ENCODE assay signal across 8 mouse cellular contexts in genomic region chr6:87009692-87010328, GRCm38 (mm10). TPM values are rescaled to one million over a fixed set of nuclear protein-coding genes. Genes with fewer than 3 reads are reported as not detected.
A peak's percentile ranks its signal among the peaks of the same experiment; 100 is the strongest.
DNase-seq lines count a peak whose midpoint lies in the region; ATAC-seq and TF ChIP-seq lines count a peak whose summit lies in the region.

No protein-coding gene starts in this region.

- TF ChIP-seq RAD21 in CH12.LX (IDR thresholded peaks at IDR 0.05; ENCODE audit: low read depth, low read length) = no peak

- H3K4me3 ChIP-seq in CH12.LX (replicated peaks in 1 of 3; ENCODE audit: low read depth in 2 of 3, low read length in 2 of 3, poor library complexity in 1 of 3) = peak overlapping the region; percentile 83 to 100 (median 100)
- H3K4me3 ChIP-seq in forebrain, embryonic 11.5 days (ENCODE audit: low read depth, low read length) = peak overlapping the region; percentile 80
- H3K4me3 ChIP-seq in heart, embryonic 16.5 days (ENCODE audit: low read length) = peak overlapping the region; percentile 74
- peak overlapping the region; percentile 88 for H3K4me3 ChIP-seq in liver, embryonic 15.5 days (replicated peaks)
- H3K4me3 ChIP-seq in neural tube, embryonic 12.5 days = peak overlapping the region; percentile 81

- H3K4me2 ChIP-seq in CH12.LX (ENCODE audit: insufficient read depth, low read depth, poor library complexity, severe bottlenecking) = peak overlapping the region; percentile 71
- peak overlapping the region; percentile 68 for H3K4me2 ChIP-seq in forebrain, embryonic 11.5 days (ENCODE audit: low read depth, low read length, severe bottlenecking)
- H3K4me2 ChIP-seq in heart, embryonic 16.5 days (ENCODE audit: low read depth, low read length) = peak overlapping the region; percentile 61
- H3K4me2 ChIP-seq in liver, embryonic 15.5 days = peak overlapping the region; percentile 86
- H3K4me2 ChIP-seq in neural tube, embryonic 12.5 days (replicated peaks) = peak overlapping the region; percentile 67

- H3K36me3 ChIP-seq in CH12.LX (replicated peaks in 1 of 2; ENCODE audit: control insufficient read depth in 1 of 2, insufficient read depth in 1 of 2, low read length in 1 of 2) = peaks cover 14 to 28% of the 10 kb centered on the region in 2 experiments
- H3K36me3 ChIP-seq in forebrain, embryonic 11.5 days (ENCODE audit: control insufficient read depth, insufficient read depth, low read length) = no peaks in the 10 kb centered on the region
- peaks cover 9% of the 10 kb centered on the region for H3K36me3 ChIP-seq in heart, embryonic 16.5 days (ENCODE audit: control insufficient read depth, insufficient read depth)
- H3K36me3 ChIP-seq in liver, embryonic 15.5 days (replicated peaks) = peaks cover 16% of the 10 kb centered on the region
- H3K36me3 ChIP-seq in neural tube, embryonic 12.5 days = peaks cover 6% of the 10 kb centered on the region; the same call in 1 of the 2 replicates

- peak; percentile 96 for ATAC-seq in forebrain, embryonic 11.5 days (replicated peaks; ENCODE audit: low FRiP score)
- peak; percentile 94 for ATAC-seq in heart, embryonic 16.5 days (replicated peaks; ENCODE audit: extremely low read depth, insufficient read depth, low FRiP score)
- ATAC-seq in liver, embryonic 15.5 days (ENCODE audit: insufficient read depth) = peak; percentile 96
- peak; percentile 95 for ATAC-seq in neural tube, embryonic 12.5 days (ENCODE audit: low FRiP score, low read depth)

- WGBS in forebrain, embryonic 11.5 days = under 1% methylated on average over 36 of the region's 36 CpGs
- under 1% methylated on average over 36 of the region's 36 CpGs for WGBS in heart, embryonic 16.5 days
- WGBS in liver, embryonic 15.5 days (ENCODE audit: insufficient replicate concordance) = 0% methylated on average over 36 of the region's 36 CpGs
- under 1% methylated on average over 36 of the region's 36 CpGs for WGBS in neural tube, embryonic 12.5 days

- H3K27ac ChIP-seq in CH12.LX (ENCODE audit: insufficient read depth, low read depth) = peak overlapping the region; percentile 73
- H3K27ac ChIP-seq in forebrain, embryonic 11.5 days (ENCODE audit: low read depth, low read length) = peak overlapping the region; percentile 58; the same call in 1 of the 2 replicates
- peak overlapping the region; percentile 86 for H3K27ac ChIP-seq in heart, embryonic 16.5 days (ENCODE audit: low read length)
- H3K27ac ChIP-seq in liver, embryonic 15.5 days (replicated peaks) = peak overlapping the region; percentile 88
- H3K27ac ChIP-seq in neural tube, embryonic 12.5 days = peak overlapping the region; percentile 57; the same call in 1 of the 2 replicates

- no peaks in the 10 kb centered on the region for H3K9me3 ChIP-seq in CH12.LX (replicated peaks; ENCODE audit: low read length)
- H3K9me3 ChIP-seq in forebrain, embryonic 11.5 days (ENCODE audit: control insufficient read depth, low read length) = no peaks in the 10 kb centered on the region
- H3K9me3 ChIP-seq in heart, embryonic 16.5 days (replicated peaks; ENCODE audit: control insufficient read depth, low read length) = no peaks in the 10 kb centered on the region
- H3K9me3 ChIP-seq in liver, embryonic 15.5 days (replicated peaks) = no peaks in the 10 kb centered on the region
- H3K9me3 ChIP-seq in neural tube, embryonic 12.5 days = no peaks in the 10 kb centered on the region

- peak; percentile 96 for DNase-seq in CH12.LX (ENCODE audit: extremely low read depth)
- DNase-seq in c-Kit-positive CD71-positive TER-119-negative erythroid progenitor cells, embryonic 14.5 days (ENCODE audit: low read depth) = peak; percentile 90
- DNase-seq in forebrain, embryonic 11.5 days (ENCODE audit: low spot score) = peak; percentile 97
- peak; percentile 96 to 98 for DNase-seq in kidney, postnatal 36 days
- peak; percentile 91 for DNase-seq in telencephalon, adult 2 months (ENCODE audit: low read depth, low spot score)

- in situ Hi-C loops in CH12.LX (cut with MboI; ENCODE audit: low pct_ligation_motif_present, low pct_unique_long_range_greater_than_20kb, low sequenced_read_pairs) = loop anchor here (10.0 kb wide), 1 partner anchor 195 kb away; no protein-coding TSS in a partner anchor

- H3K79me2 ChIP-seq in CH12.LX (replicated peaks; ENCODE audit: control insufficient read depth, extremely low read depth, insufficient read depth, poor library complexity, severe bottlenecking) = peaks cover 3% of the 10 kb centered on the region; the same call in 1 of the 2 replicates

- TF ChIP-seq POLR2A in CH12.LX (IDR thresholded peaks at IDR 0.05; ENCODE audit: low read depth, low read length) = peak; percentile 96

- TF ChIP-seq CTCF in CH12.LX (conservative IDR thresholded peaks at IDR 0.05 in 1 of 2, IDR thresholded peaks at IDR 0.05 in 1 of 2; ENCODE audit: low read depth in 2 of 2, low read length in 2 of 2) = no peak

- dilution Hi-C loops in CH12.LX (cut with MboI; ENCODE audit: extremely low pct_ligation_motif_present, extremely low pct_unique_long_range_greater_than_20kb, low sequenced_read_pairs) = no loop called here

- peaks cover 7 to 29% of the 10 kb centered on the region in 2 experiments; a peak in 3 of 4 replicates for H3K4me1 ChIP-seq in CH12.LX (ENCODE audit: control insufficient read depth in 1 of 2, insufficient read depth in 2 of 2)
- peaks cover 5% of the 10 kb centered on the region; the same call in 1 of the 2 replicates for H3K4me1 ChIP-seq in forebrain, embryonic 11.5 days (replicated peaks; ENCODE audit: control insufficient read depth, insufficient read depth, low read length)
- H3K4me1 ChIP-seq in heart, embryonic 16.5 days (ENCODE audit: control insufficient read depth, insufficient read depth, low read length) = peaks cover 8% of the 10 kb centered on the region
- H3K4me1 ChIP-seq in liver, embryonic 15.5 days (replicated peaks) = peaks cover 29% of the 10 kb centered on the region
- H3K4me1 ChIP-seq in neural tube, embryonic 12.5 days = peaks cover 7% of the 10 kb centered on the region

- H3K27me3 ChIP-seq in CH12.LX (replicated peaks) = no peaks in the 10 kb centered on the region
- no peaks in the 10 kb centered on the region for H3K27me3 ChIP-seq in forebrain, embryonic 11.5 days (ENCODE audit: control insufficient read depth, insufficient read depth, low read length)
- no peaks in the 10 kb centered on the region for H3K27me3 ChIP-seq in heart, embryonic 16.5 days (ENCODE audit: control insufficient read depth, insufficient read depth, low read length)
- no peaks in the 10 kb centered on the region for H3K27me3 ChIP-seq in liver, embryonic 15.5 days
- H3K27me3 ChIP-seq in neural tube, embryonic 12.5 days (replicated peaks) = no peaks in the 10 kb centered on the region

- H3K9ac ChIP-seq in CH12.LX (ENCODE audit: insufficient read depth, low read depth) = peak overlapping the region; percentile 98
- H3K9ac ChIP-seq in forebrain, embryonic 11.5 days (ENCODE audit: low read length) = peak overlapping the region; percentile 91
- H3K9ac ChIP-seq in heart, embryonic 16.5 days (ENCODE audit: low read length) = peak overlapping the region; percentile 91
- H3K9ac ChIP-seq in liver, embryonic 15.5 days = peak overlapping the region; percentile 91
- peak overlapping the region; percentile 91 for H3K9ac ChIP-seq in neural tube, embryonic 12.5 days

- no peak for TF ChIP-seq EP300 in CH12.LX (IDR thresholded peaks at IDR 0.05; ENCODE audit: low read length)

TF ChIP-seq in CH12.LX, 34 proteins besides CTCF, POLR2A, EP300 and RAD21:
- peak; percentile 93 for TF ChIP-seq NELFE (IDR thresholded peaks at IDR 0.05; ENCODE audit: low read depth, low read length)
- no peak for TF ChIP-seq USF2 (conservative IDR thresholded peaks at IDR 0.05; ENCODE audit: low read depth, low read length)
- TF ChIP-seq NRF1 (IDR thresholded peaks at IDR 0.05; ENCODE audit: low read depth, low read length) = peak; percentile 94
- peak; percentile 63 for TF ChIP-seq MXI1 (IDR thresholded peaks at IDR 0.05; ENCODE audit: low read depth, low read length)
- peak; percentile 72 for TF ChIP-seq ELF1 (IDR thresholded peaks at IDR 0.05; ENCODE audit: low read depth, low read length)
- TF ChIP-seq TBP (conservative IDR thresholded peaks at IDR 0.05; ENCODE audit: low read depth, low read length) = peak; percentile 81; the same call in 1 of the 2 replicates
- peak; percentile 89 for TF ChIP-seq ZMIZ1 (IDR thresholded peaks at IDR 0.05; ENCODE audit: low read depth, low read length)
- peak; percentile 65 for TF ChIP-seq HCFC1 (IDR thresholded peaks at IDR 0.05; ENCODE audit: low read depth, low read length)
- TF ChIP-seq ZNF384 (IDR thresholded peaks at IDR 0.05; ENCODE audit: low read depth, low read length) = peak; percentile 73
- TF ChIP-seq JUN (IDR thresholded peaks at IDR 0.05; ENCODE audit: insufficient read depth, low read depth, low read length) = no peak
- no peak for TF ChIP-seq CHD1 (IDR thresholded peaks at IDR 0.05; ENCODE audit: low read depth, low read length)
- peak; percentile 89 for TF ChIP-seq TCF12 (IDR thresholded peaks at IDR 0.05; ENCODE audit: low read depth, low read length)
- no peak for TF ChIP-seq JUND (conservative IDR thresholded peaks at IDR 0.05; ENCODE audit: low read depth, low read length)
- peak; percentile 60; the same call in 1 of the 2 replicates for TF ChIP-seq SIN3A (IDR thresholded peaks at IDR 0.05; ENCODE audit: low read length)
- TF ChIP-seq IRF4 (IDR thresholded peaks at IDR 0.05; ENCODE audit: low read depth, low read length) = peak; percentile 6; the same call in 1 of the 2 replicates

RNA-seq across cellular contexts. Expression of gene Nfu1, which starts 0.8 kb away (rescaled TPM):
- total RNA-seq in CH12.LX (2012; rRNA removed) = 93.8 and 109 TPM in 2 replicates
- total RNA-seq in CH12.LX (2014; rRNA removed) = 148 and 195 TPM in 2 replicates
- polyA plus RNA-seq in CH12.LX (2012; ENCODE audit: insufficient read length, low read depth) = 133 and 146 TPM in 2 replicates
- polyA plus RNA-seq in forebrain, embryonic 11.5 days (2014; fragmentation: Nextera tagmentation; extraction: Ambion mirVana) = 88.8 and 92.4 TPM in 2 replicates
- 97.3 and 98.5 TPM in 2 replicates for polyA plus RNA-seq in heart, embryonic 16.5 days (2015; fragmentation: Nextera tagmentation; extraction: Ambion mirVana)
- 40.3 and 42.2 TPM in 2 replicates for polyA plus RNA-seq in liver, embryonic 15.5 days (2015; fragmentation: Nextera tagmentation; extraction: Ambion mirVana)
- 98.4 and 103 TPM in 2 replicates for polyA plus RNA-seq in neural tube, embryonic 12.5 days (2016; fragmentation: Nextera tagmentation; extraction: Ambion mirVana)

RNA-seq across cellular contexts. Expression of gene Gfpt1, which starts 32.8 kb away (rescaled TPM):
- total RNA-seq in CH12.LX (2012; rRNA removed) = 32.1 and 32.6 TPM in 2 replicates
- total RNA-seq in CH12.LX (2014; rRNA removed) = 22.8 and 24.9 TPM in 2 replicates
- polyA plus RNA-seq in CH12.LX (2012; ENCODE audit: insufficient read length, low read depth) = 34.8 and 35.3 TPM in 2 replicates
- 17.4 and 18.8 TPM in 2 replicates for polyA plus RNA-seq in forebrain, embryonic 11.5 days (2014; fragmentation: Nextera tagmentation; extraction: Ambion mirVana)
- polyA plus RNA-seq in heart, embryonic 16.5 days (2015; fragmentation: Nextera tagmentation; extraction: Ambion mirVana) = 8.3 and 10.2 TPM in 2 replicates
- polyA plus RNA-seq in liver, embryonic 15.5 days (2015; fragmentation: Nextera tagmentation; extraction: Ambion mirVana) = 6.5 and 6.7 TPM in 2 replicates
- 16.4 and 20.9 TPM in 2 replicates for polyA plus RNA-seq in neural tube, embryonic 12.5 days (2016; fragmentation: Nextera tagmentation; extraction: Ambion mirVana)

Comparison
In these comparisons a context has a peak if more than half of its experiments do, and no peak if none do; other contexts are left out.
1. Peak in every context shown above with its lines: DNase-seq, ATAC-seq, H3K4me3 ChIP-seq and H3K27ac ChIP-seq.